ENCODE assay signal across 24 mouse cellular contexts in the genomic region with DNA sequence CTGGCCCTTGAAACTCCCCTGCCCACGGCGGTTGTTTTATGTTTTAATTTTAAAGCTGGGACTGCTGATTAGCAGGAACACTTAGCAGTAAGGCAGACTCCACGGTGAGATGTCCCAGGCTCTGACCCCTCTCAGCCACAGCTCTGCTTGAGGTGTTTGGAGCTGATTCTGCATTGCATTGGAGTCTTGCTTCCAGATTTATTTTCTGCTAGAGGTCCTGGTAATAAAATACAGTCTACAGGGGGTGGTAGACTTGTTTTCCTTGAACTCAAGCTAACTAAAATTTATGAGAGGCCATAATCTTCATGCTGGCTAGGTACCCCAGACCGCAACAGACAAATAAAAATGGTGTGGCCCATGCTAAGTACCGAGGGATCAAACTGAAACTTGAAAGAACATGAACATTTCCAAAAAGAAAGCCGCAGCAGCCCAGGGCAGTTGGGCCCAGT.
A peak's percentile ranks its signal among the peaks of the same experiment; 100 is the strongest.
DNase-seq lines count a peak whose midpoint lies in the region; ATAC-seq and TF ChIP-seq lines count a peak whose summit lies in the region.
"Had no signal": no experiment of that assay in that cellular context is flagged by ENCODE, and none has a peak within 500 bp of the region (broad histone marks: within the 10 kb centered on the region; RNA-seq: fewer than 3 reads in every experiment).

No protein-coding gene starts in this region.

- DNase-seq in heart, adult 18-20 months: no peak
- peak; percentile 65 for DNase-seq in kidney, postnatal 0 days (ENCODE audit: low spot score)
- DNase-seq in kidney, adult 8-10 months: no peak
- no peak for DNase-seq in hindbrain, postnatal 0 days (ENCODE audit: low spot score)
- DNase-seq: cerebellum, adult 11 months; cerebellum, adult 9-11 months; gastrocnemius, adult 2 months; heart, postnatal 4 days; left cerebral cortex, postnatal 4 days; lung, postnatal 36 days; midbrain, embryonic 14.5 days; thymus, postnatal 14 days had no signal

- H3K27ac ChIP-seq in heart, embryonic 13.5 days (replicated peaks): 0 out of 2 replicates have a peak overlapping the region, but pooled peaks have one; percentile 25
- peak overlapping the region; percentile 37 for H3K27ac ChIP-seq in kidney, postnatal 0 days
- peak overlapping the region; percentile 83 for H3K27ac ChIP-seq in limb, embryonic 12.5 days
- H3K27ac ChIP-seq in hindbrain, postnatal 0 days: no peak overlapping the region
- no peak overlapping the region for H3K27ac ChIP-seq in intestine, postnatal 0 days (ENCODE audit: low read depth, low read length)
- H3K27ac ChIP-seq: forebrain, embryonic 10.5 days; gastrocnemius, adult 2 months; heart, embryonic 15.5 days; hindbrain, embryonic 14.5 days; intestine, embryonic 15.5 days; liver, embryonic 15.5 days; lung, embryonic 15.5 days; neural tube, embryonic 12.5 days had no signal

- H3K4me3 ChIP-seq in heart, embryonic 13.5 days: no peak overlapping the region
- no peak overlapping the region for H3K4me3 ChIP-seq in kidney, postnatal 0 days (replicated peaks; ENCODE audit: low read depth, low read length)
- no peak overlapping the region for H3K4me3 ChIP-seq in limb, embryonic 12.5 days (replicated peaks)
- no peak overlapping the region for H3K4me3 ChIP-seq in hindbrain, postnatal 0 days (ENCODE audit: low read length)
- H3K4me3 ChIP-seq in intestine, postnatal 0 days (ENCODE audit: low read depth, low read length): no peak overlapping the region
- H3K4me3 ChIP-seq: forebrain, embryonic 10.5 days; gastrocnemius, adult 2 months; heart, embryonic 15.5 days; intestine, embryonic 15.5 days; left cerebral cortex, adult 2 months; liver, embryonic 15.5 days; lung, embryonic 15.5 days; megakaryocyte, embryonic 14.5 days; neural tube, embryonic 12.5 days had no signal

- no peaks in the 10 kb centered on the region; the same call in 1 of the 2 replicates for H3K9me3 ChIP-seq in heart, embryonic 13.5 days
- H3K9me3 ChIP-seq in kidney, postnatal 0 days (replicated peaks; ENCODE audit: low read length): no peaks in the 10 kb centered on the region
- 0 out of 2 replicates have a peak, but pooled peaks cover 3% of the 10 kb centered on the region for H3K9me3 ChIP-seq in limb, embryonic 12.5 days
- H3K9me3 ChIP-seq in hindbrain, postnatal 0 days (ENCODE audit: low read length): no peaks in the 10 kb centered on the region
- H3K9me3 ChIP-seq in intestine, postnatal 0 days (ENCODE audit: control insufficient read depth): no peaks in the 10 kb centered on the region
- H3K9me3 ChIP-seq: heart, embryonic 15.5 days; intestine, embryonic 15.5 days; liver, embryonic 15.5 days; lung, embryonic 15.5 days; neural tube, embryonic 12.5 days had no signal

- no peak for TF ChIP-seq CTCF in kidney, postnatal 0 days (IDR thresholded peaks at IDR 0.05; ENCODE audit: low read depth)
- no peak for TF ChIP-seq CTCF in hindbrain, postnatal 0 days (IDR thresholded peaks at IDR 0.05; ENCODE audit: low read depth)
- TF ChIP-seq CTCF in intestine, postnatal 0 days (IDR thresholded peaks at IDR 0.05; ENCODE audit: low read depth): no peak

- H3K4me2 ChIP-seq in heart, embryonic 13.5 days: no peak overlapping the region
- H3K4me2 ChIP-seq in kidney, postnatal 0 days (ENCODE audit: low read length): no peak overlapping the region
- peak overlapping the region; percentile 42 for H3K4me2 ChIP-seq in limb, embryonic 12.5 days
- H3K4me2 ChIP-seq in hindbrain, postnatal 0 days (ENCODE audit: low read depth, low read length): no peak overlapping the region
- H3K4me2 ChIP-seq in intestine, postnatal 0 days (replicated peaks; ENCODE audit: low read depth): no peak overlapping the region
- H3K4me2 ChIP-seq: heart, embryonic 15.5 days; hindbrain, embryonic 14.5 days; intestine, embryonic 15.5 days; liver, embryonic 15.5 days; lung, embryonic 15.5 days; neural tube, embryonic 12.5 days had no signal

- no peak overlapping the region for H3K9ac ChIP-seq in heart, embryonic 13.5 days
- no peak overlapping the region for H3K9ac ChIP-seq in kidney, postnatal 0 days (ENCODE audit: low read depth, low read length)
- no peak overlapping the region for H3K9ac ChIP-seq in limb, embryonic 12.5 days (replicated peaks)
- no peak overlapping the region for H3K9ac ChIP-seq in hindbrain, postnatal 0 days (replicated peaks; ENCODE audit: low read length)
- no peak overlapping the region for H3K9ac ChIP-seq in intestine, postnatal 0 days (ENCODE audit: low read depth, low read length)
- H3K9ac ChIP-seq: heart, embryonic 15.5 days; hindbrain, embryonic 14.5 days; intestine, embryonic 15.5 days; liver, embryonic 15.5 days; lung, embryonic 15.5 days; neural tube, embryonic 12.5 days had no signal

- no peak for ATAC-seq in heart, embryonic 13.5 days (ENCODE audit: extremely low read depth, insufficient number of reproducible peaks, low FRiP score, low TSS enrichment)
- no peak; the same call in 1 of the 2 replicates for ATAC-seq in kidney, postnatal 0 days (replicated peaks; ENCODE audit: low FRiP score, low read depth)
- peak; percentile 75 for ATAC-seq in limb, embryonic 12.5 days (ENCODE audit: insufficient number of reproducible peaks, insufficient read depth, low FRiP score, low TSS enrichment, low read depth)
- no peak for ATAC-seq in hindbrain, postnatal 0 days
- no peak for ATAC-seq in intestine, postnatal 0 days
- ATAC-seq: intestine, embryonic 15.5 days had no signal

- WGBS in heart, embryonic 13.5 days: 49% methylated on average over 6 of the region's 6 CpGs
- WGBS in kidney, postnatal 0 days: 22% methylated on average over 6 of the region's 6 CpGs
- WGBS in limb, embryonic 12.5 days: 11% methylated on average over 6 of the region's 6 CpGs
- 72% methylated on average over 6 of the region's 6 CpGs for WGBS in hindbrain, postnatal 0 days
- WGBS in intestine, postnatal 0 days: 68% methylated on average over 6 of the region's 6 CpGs

- H3K4me1 ChIP-seq in heart, embryonic 13.5 days: peaks cover 56% of the 10 kb centered on the region
- H3K4me1 ChIP-seq in kidney, postnatal 0 days (replicated peaks; ENCODE audit: insufficient read depth, low read length): peaks cover 34% of the 10 kb centered on the region
- H3K4me1 ChIP-seq in limb, embryonic 12.5 days (replicated peaks): peaks cover 59% of the 10 kb centered on the region
- peaks cover 4% of the 10 kb centered on the region; the same call in 1 of the 2 replicates for H3K4me1 ChIP-seq in hindbrain, postnatal 0 days (ENCODE audit: insufficient read depth, low read length)
- no peaks in the 10 kb centered on the region for H3K4me1 ChIP-seq in intestine, postnatal 0 days (replicated peaks; ENCODE audit: control insufficient read depth, insufficient read depth, low read length)
- H3K4me1 ChIP-seq: liver, embryonic 15.5 days; megakaryocyte, embryonic 14.5 days had no signal

- no peaks in the 10 kb centered on the region for H3K27me3 ChIP-seq in heart, embryonic 13.5 days (replicated peaks)
- no peaks in the 10 kb centered on the region for H3K27me3 ChIP-seq in kidney, postnatal 0 days (ENCODE audit: insufficient read depth, low read length)
- H3K27me3 ChIP-seq in limb, embryonic 12.5 days: no peaks in the 10 kb centered on the region
- no peaks in the 10 kb centered on the region for H3K27me3 ChIP-seq in hindbrain, postnatal 0 days (ENCODE audit: insufficient read depth, low read length)
- H3K27me3 ChIP-seq in intestine, postnatal 0 days (replicated peaks; ENCODE audit: control insufficient read depth, insufficient read depth, low read length): no peaks in the 10 kb centered on the region
- H3K27me3 ChIP-seq: heart, embryonic 15.5 days; intestine, embryonic 15.5 days; liver, embryonic 15.5 days; lung, embryonic 15.5 days; megakaryocyte, embryonic 14.5 days; neural tube, embryonic 12.5 days had no signal

- H3K36me3 ChIP-seq in heart, embryonic 13.5 days: no peaks in the 10 kb centered on the region
- no peaks in the 10 kb centered on the region for H3K36me3 ChIP-seq in kidney, postnatal 0 days (ENCODE audit: insufficient read depth, low read length)
- H3K36me3 ChIP-seq in limb, embryonic 12.5 days: no peaks in the 10 kb centered on the region
- H3K36me3 ChIP-seq in hindbrain, postnatal 0 days (ENCODE audit: insufficient read depth, low read length): no peaks in the 10 kb centered on the region
- H3K36me3 ChIP-seq in intestine, postnatal 0 days (ENCODE audit: control insufficient read depth, insufficient read depth): no peaks in the 10 kb centered on the region; the same call in 1 of the 2 replicates
- H3K36me3 ChIP-seq: forebrain, embryonic 10.5 days; heart, embryonic 15.5 days; intestine, embryonic 15.5 days; liver, embryonic 15.5 days; lung, embryonic 15.5 days; neural tube, embryonic 12.5 days had no signal

Comparison
In these comparisons a context has a peak if more than half of its experiments do, and no peak if none do; other contexts are left out.
1. H3K27ac ChIP-seq: peak in heart, embryonic 13.5 days (single experiment), kidney, postnatal 0 days (single experiment) and limb, embryonic 12.5 days (single experiment); none in hindbrain, postnatal 0 days (single experiment) and intestine, postnatal 0 days (single experiment).